Mouse (Mus musculus) forebrain, embryonic 14.5 days (tissue): ENCODE data around the gene Sirpb1a. TPM values are rescaled to one million over a fixed set of nuclear protein-coding genes. Genes with fewer than 3 reads are reported as not detected.
"Not testable (repeated sequence)": the region's sequence is repeated elsewhere in the genome, so short reads cannot be mapped to it uniquely, and the experiment has no call there.

ENCODE experiments used
- ATAC-seq: fragments of 200-750 bp; cut with Nextera tagmentation; 2 replicates; pipeline ENCODE4 v1.8.0; 2017; ENCODE audit warnings: mild to moderate bottlenecking, moderate library complexity
- DNase-seq: peaks from one replicate; pipeline ENCODE4 v3.0.0-alpha.2; 2015; ENCODE audit warnings: low spot score
- H3K27ac ChIP-seq: fragments of 300-500 bp; sonication (generic); 2 replicates; pipeline ENCODE4 v1.5.1; 2014; ENCODE audit warnings: low read depth, mild to moderate bottlenecking, control low read depth, low read length, moderate library complexity
- H3K27me3 ChIP-seq: fragments of 300-500 bp; sonication (generic); replicated peaks from 2 replicates; pipeline ENCODE4 v1.6.1; 2014; ENCODE audit warnings: low read length, control low read depth, mixed read lengths; ENCODE audit not compliant: control insufficient read depth, insufficient read depth
- H3K36me3 ChIP-seq: fragments of 300-500 bp; sonication (generic); 2 replicates; pipeline ENCODE4 v1.6.1; 2014; ENCODE audit warnings: low read length, control low read depth; ENCODE audit not compliant: control insufficient read depth, insufficient read depth
- H3K4me1 ChIP-seq: fragments of 300-500 bp; sonication (generic); 2 replicates; pipeline ENCODE4 v1.6.1; 2014; ENCODE audit warnings: antibody characterized with exemption, low read length, control low read depth; ENCODE audit not compliant: control insufficient read depth, insufficient read depth
- H3K4me2 ChIP-seq: fragments of 300-500 bp; sonication (generic); 2 replicates; pipeline ENCODE4 v1.6.1; 2014; ENCODE audit warnings: mild to moderate bottlenecking, control low read depth, low read length
- H3K4me3 ChIP-seq: fragments of 300-500 bp; sonication (generic); 2 replicates; pipeline ENCODE4 v1.5.1; 2014; ENCODE audit warnings: low read depth, low read length, control low read depth
- H3K9ac ChIP-seq: fragments of 300-500 bp; sonication (generic); 2 replicates; pipeline ENCODE4 v1.6.1; 2014; ENCODE audit warnings: mild to moderate bottlenecking, low read length, control low read depth, moderate library complexity
- H3K9me3 ChIP-seq: fragments of 300-500 bp; sonication (generic); replicated peaks from 2 replicates; pipeline ENCODE4 v1.6.1; 2016; ENCODE audit warnings: low read length, control low read depth, mixed read lengths; ENCODE audit not compliant: control insufficient read depth
- WGBS: fragments of 180-500 bp; shearing (Covaris S2); extraction: QIAGEN DNeasy Blood & Tissue Kit; methylation state at CpG from one replicate; pipeline ENCODE4 v1.1.7; 2014; 5-methylcytosine and 5-hydroxymethylcytosine counted together
- polyA plus RNA-seq: library from polyadenylated mRNA; unstranded; fragments of >200 nt; fragmentation: Nextera tagmentation; extraction: Ambion mirVana; gene quantifications from 2 replicates; pipeline ENCODE4 v1.2.1, GENCODE M21; 2014

Sirpb1a gene
- not detected in 2 replicates for polyA plus RNA-seq

- H3K27ac ChIP-seq, ATAC-seq, H3K4me2 ChIP-seq, H3K4me1 ChIP-seq, H3K9me3 ChIP-seq, H3K36me3 ChIP-seq, DNase-seq, H3K4me3 ChIP-seq, H3K9ac ChIP-seq, H3K27me3 ChIP-seq: not testable (repeated sequence)
- WGBS, result 94% methylated on average over 1 of the region's 1 CpGs
These were observed at the start of gene Sirpb1a for GRCm38 (mm10) chr3:15426447-15426846. Sirpb1a (minus strand) TSS chr3:15426520.

- H3K36me3 ChIP-seq, H3K27me3 ChIP-seq, H3K9ac ChIP-seq, H3K4me2 ChIP-seq, H3K4me3 ChIP-seq, ATAC-seq, DNase-seq, H3K9me3 ChIP-seq, H3K4me1 ChIP-seq, H3K27ac ChIP-seq: not testable (repeated sequence)
- 88% methylated on average over 1 of the region's 2 CpGs for WGBS
These were observed 48.5 kb upstream of the Sirpb1a start for GRCm38 (mm10) chr3:15474831-15475230.

- not testable (repeated sequence) for H3K4me1 ChIP-seq, H3K36me3 ChIP-seq, H3K9me3 ChIP-seq, H3K27ac ChIP-seq, H3K9ac ChIP-seq, ATAC-seq, H3K4me2 ChIP-seq, DNase-seq, H3K4me3 ChIP-seq, H3K27me3 ChIP-seq
- 83% methylated on average over 1 of the region's 3 CpGs for WGBS
These were observed 43.8 kb upstream of the Sirpb1a start for GRCm38 (mm10) chr3:15470158-15470557.

GRCm38 (mm10) chr3:15443936-15444335, 17.6 kb upstream of the Sirpb1a start:
- not testable (repeated sequence) for H3K4me3 ChIP-seq, H3K27me3 ChIP-seq, H3K36me3 ChIP-seq, ATAC-seq, H3K4me1 ChIP-seq, H3K9ac ChIP-seq, H3K9me3 ChIP-seq, H3K27ac ChIP-seq, DNase-seq, H3K4me2 ChIP-seq
- 81% methylated on average over 1 of the region's 1 CpGs for WGBS

- H3K9me3 ChIP-seq, ATAC-seq, H3K4me3 ChIP-seq, H3K4me2 ChIP-seq, H3K36me3 ChIP-seq, H3K9ac ChIP-seq, DNase-seq, H3K27me3 ChIP-seq, H3K27ac ChIP-seq, H3K4me1 ChIP-seq: not testable (repeated sequence)
- WGBS, result 76% methylated on average over 1 of the region's 1 CpGs
These were observed 13.5 kb upstream of the Sirpb1a start for GRCm38 (mm10) chr3:15439844-15440243.

GRCm38 (mm10) chr3:15427917-15428316, 1.6 kb upstream of the Sirpb1a start:
- no peak for ATAC-seq
- no peak for DNase-seq

GRCm38 (mm10) chr3:15355690-15356089, 70.6 kb downstream of the Sirpb1a start:
- not testable (repeated sequence) for DNase-seq, H3K27me3 ChIP-seq, H3K4me3 ChIP-seq, ATAC-seq, H3K36me3 ChIP-seq, H3K27ac ChIP-seq, H3K9ac ChIP-seq, H3K4me1 ChIP-seq, H3K4me2 ChIP-seq, H3K9me3 ChIP-seq
- 80% methylated on average over 3 of the region's 3 CpGs for WGBS

More at GRCm38 (mm10) chr3:15427917-15428316, 1.6 kb upstream of the Sirpb1a start:
- WGBS, result 77% methylated on average over 1 of the region's 1 CpGs
- H3K9ac ChIP-seq, result no peak overlapping the region
- no peak overlapping the region for H3K4me3 ChIP-seq
- H3K36me3 ChIP-seq, result no peaks in the 10 kb centered on the region
- no peaks in the 10 kb centered on the region for H3K9me3 ChIP-seq
- no peaks in the 10 kb centered on the region for H3K27me3 ChIP-seq
- H3K27ac ChIP-seq, result no peak overlapping the region
- no peak overlapping the region for H3K4me2 ChIP-seq
- no peaks in the 10 kb centered on the region for H3K4me1 ChIP-seq

- ATAC-seq, H3K4me3 ChIP-seq, H3K27me3 ChIP-seq, H3K9ac ChIP-seq, H3K27ac ChIP-seq, DNase-seq, H3K36me3 ChIP-seq, H3K4me1 ChIP-seq, H3K9me3 ChIP-seq, H3K4me2 ChIP-seq: not testable (repeated sequence)
- whole genome bisulfite sequencing, result 88% methylated on average over 1 of the region's 2 CpGs
These were observed 76.0 kb downstream of the Sirpb1a start for GRCm38 (mm10) chr3:15350318-15350717.

GRCm38 (mm10) chr3:15345606-15346005, 80.7 kb downstream of the Sirpb1a start:
- DNase-seq, H3K27ac ChIP-seq, H3K9me3 ChIP-seq, H3K4me2 ChIP-seq, ATAC-seq, H3K9ac ChIP-seq, H3K36me3 ChIP-seq, H3K4me3 ChIP-seq, H3K4me1 ChIP-seq, H3K27me3 ChIP-seq: not testable (repeated sequence)
- 70% methylated on average over 3 of the region's 3 CpGs for WGBS
